Mouse (Mus musculus) spleen, adult 2 months (tissue): ENCODE results near the gene Nars2.
A peak's percentile ranks its signal among the peaks of the same experiment; 100 is the strongest.

ENCODE experiments used
- CTCF ChIP-seq: fragments of 200-500 bp; IDR thresholded peaks from 2 replicates; pipeline ENCODE4 v1.5.1; 2011; ENCODE audit warnings: mild to moderate bottlenecking, inconsistent platforms; ENCODE audit not compliant: insufficient read depth, insufficient read length, insufficient replicate concordance; ENCODE audit errors: extremely low read depth
- POLR2A ChIP-seq: fragments of 200-500 bp; IDR thresholded peaks from 2 replicates; pipeline ENCODE4 v1.6.1; 2011; ENCODE audit warnings: low read depth, low read length, inconsistent platforms

DNA sequence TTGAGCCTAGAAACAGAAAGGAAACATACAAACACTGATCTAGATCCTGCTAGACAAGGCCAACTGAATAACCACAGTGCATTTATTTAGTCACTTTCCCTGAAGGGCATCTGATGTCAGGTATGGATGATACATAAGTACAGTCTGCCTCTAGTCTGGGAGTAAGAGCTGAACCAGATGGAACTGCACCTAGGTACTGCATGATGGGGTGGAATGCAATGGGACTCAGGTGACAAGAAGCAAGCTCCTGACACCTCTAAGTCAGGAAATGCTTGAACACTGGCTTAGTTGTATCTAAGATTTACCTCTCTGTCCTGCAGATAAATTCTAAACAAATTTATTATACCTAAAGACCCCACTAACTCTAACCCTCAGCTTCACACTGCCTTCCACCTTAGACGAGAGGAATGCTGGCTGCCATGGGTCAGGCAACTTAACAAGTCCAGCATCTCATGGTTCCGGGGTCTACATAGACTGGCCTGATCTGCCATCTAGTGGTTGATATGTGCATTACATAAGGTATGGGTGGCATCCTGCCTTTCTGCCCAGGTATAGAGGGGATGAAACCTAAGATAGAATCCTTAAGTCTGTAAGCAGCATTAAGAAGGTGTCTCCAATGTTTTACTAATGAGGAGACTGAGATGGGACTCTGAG, 35.7 kb upstream of the Nars2 start:
- TF ChIP-seq CTCF, result peak; percentile 70; the same call in 1 of the 2 replicates
- no peak for TF ChIP-seq POLR2A
